Mouse (Mus musculus) CH12.LX (cell line): ENCODE results near the gene Stxbp3. TPM values are rescaled to one million over a fixed set of nuclear protein-coding genes. Genes with fewer than 3 reads are reported as not detected.

Source experiments
- DNase-seq: peaks from one replicate; pipeline ENCODE4 v3.0.0-alpha.2; 2013; ENCODE audit errors: extremely low read depth
- H3K27ac ChIP-seq: 2 replicates; pipeline ENCODE4 v1.5.1; 2012; ENCODE audit warnings: low read depth, mild to moderate bottlenecking, control low read depth, moderate library complexity; ENCODE audit not compliant: insufficient read depth
- H3K27me3 ChIP-seq: replicated peaks from 2 replicates; pipeline ENCODE3; 2012; ENCODE audit warnings: inconsistent platforms
- H3K36me3 ChIP-seq, 2 experiments: replicated peaks in 1 of 2; 2 replicates each; pipeline versions ENCODE3 to v1.6.1; 2012; ENCODE audit warnings: inconsistent platforms in 1 of 2, low read length in 1 of 2, mild to moderate bottlenecking in 1 of 2, mixed read lengths in 1 of 2, moderate library complexity in 1 of 2; ENCODE audit not compliant: control insufficient read depth in 1 of 2, insufficient read depth in 1 of 2
- H3K4me1 ChIP-seq, 2 experiments: 2 replicates each; pipeline ENCODE4 v1.6.1; 2012; ENCODE audit warnings: inconsistent platforms in 1 of 2, moderate library complexity in 1 of 2; ENCODE audit not compliant: insufficient read depth in 2 of 2, control insufficient read depth in 1 of 2
- H3K4me2 ChIP-seq: 2 replicates; pipeline ENCODE4 v1.6.1; 2012; ENCODE audit warnings: low read depth, mild to moderate bottlenecking, control low read depth; ENCODE audit not compliant: poor library complexity, insufficient read depth, severe bottlenecking
- H3K4me3 ChIP-seq, 3 experiments: fragments of 150-350 bp in 1 of 3; sonication (generic) in 1 of 3; replicated peaks in 1 of 3; 2 replicates each; pipeline versions ENCODE3 to v1.5.1; 2011 to 2012; ENCODE audit warnings: low read depth in 2 of 3, low read length in 2 of 3, mild to moderate bottlenecking in 2 of 3, moderate library complexity in 2 of 3, control low read depth in 1 of 3, improper control_type of control experiment in 1 of 3, inconsistent platforms in 1 of 3, mixed read lengths in 1 of 3; ENCODE audit not compliant: poor library complexity in 1 of 3
- H3K79me2 ChIP-seq: replicated peaks from 2 replicates; pipeline ENCODE4 v1.6.1; 2012; ENCODE audit warnings: mild to moderate bottlenecking, moderate library complexity; ENCODE audit not compliant: control insufficient read depth, poor library complexity, insufficient read depth, severe bottlenecking; ENCODE audit errors: extremely low read depth
- H3K9ac ChIP-seq: 2 replicates; pipeline ENCODE4 v1.6.1; 2012; ENCODE audit warnings: low read depth, mild to moderate bottlenecking, control low read depth, moderate library complexity; ENCODE audit not compliant: insufficient read depth
- H3K9me3 ChIP-seq: replicated peaks from 2 replicates; pipeline ENCODE3; 2012; ENCODE audit warnings: low read length, inconsistent platforms, mixed read lengths
- CHD1 ChIP-seq: IDR thresholded peaks from 2 replicates; pipeline ENCODE4 v1.6.1; 2012; ENCODE audit warnings: low read depth, low read length, improper control_type of control experiment, inconsistent platforms
- CTCF ChIP-seq, 2 experiments: IDR thresholded peaks in 1 of 2; conservative IDR thresholded peaks in 1 of 2; 2 replicates each; pipeline ENCODE4 v1.5.1; 2011 to 2012; ENCODE audit warnings: low read depth in 2 of 2, low read length in 2 of 2, improper control_type of control experiment in 1 of 2, inconsistent platforms in 1 of 2, mild to moderate bottlenecking in 1 of 2, moderate library complexity in 1 of 2
- E2F4 ChIP-seq: IDR thresholded peaks from 2 replicates; pipeline ENCODE4 v1.6.1; 2011; ENCODE audit warnings: low read depth, low read length, improper control_type of control experiment; ENCODE audit not compliant: insufficient replicate concordance
- GABPA ChIP-seq: IDR thresholded peaks from 2 replicates; pipeline ENCODE4 v1.6.1; 2012; ENCODE audit warnings: low read depth, low read length, improper control_type of control experiment, inconsistent platforms; ENCODE audit not compliant: insufficient replicate concordance
- HCFC1 ChIP-seq: IDR thresholded peaks from 2 replicates; pipeline ENCODE4 v1.6.1; 2012; ENCODE audit warnings: low read depth, mild to moderate bottlenecking, inconsistent platforms, low read length, improper control_type of control experiment
- MAFK ChIP-seq: IDR thresholded peaks from 2 replicates; pipeline ENCODE4 v1.6.1; 2011; ENCODE audit warnings: low read length, improper control_type of control experiment; ENCODE audit not compliant: insufficient replicate concordance
- MAX ChIP-seq: IDR thresholded peaks from 2 replicates; pipeline ENCODE4 v1.6.1; 2011; ENCODE audit warnings: low read length, improper control_type of control experiment
- MAZ ChIP-seq: IDR thresholded peaks from 2 replicates; pipeline ENCODE4 v1.6.1; 2012; ENCODE audit warnings: low read depth, mild to moderate bottlenecking, inconsistent platforms, low read length, improper control_type of control experiment, moderate library complexity
- MEF2A ChIP-seq: IDR thresholded peaks from 2 replicates; pipeline ENCODE4 v1.6.1; 2014; ENCODE audit warnings: low read depth, mild to moderate bottlenecking, inconsistent platforms, low read length, improper control_type of control experiment, borderline replicate concordance
- MXI1 ChIP-seq: IDR thresholded peaks from 2 replicates; pipeline ENCODE4 v1.6.1; 2011; ENCODE audit warnings: mild to moderate bottlenecking, low read depth, low read length, improper control_type of control experiment
- MYC ChIP-seq: IDR thresholded peaks from 2 replicates; pipeline ENCODE4 v1.6.1; 2011; ENCODE audit warnings: low read depth, mild to moderate bottlenecking, improper control_type of control experiment, low read length
- NRF1 ChIP-seq: IDR thresholded peaks from 2 replicates; pipeline ENCODE4 v1.6.1; 2014; ENCODE audit warnings: low read depth, mild to moderate bottlenecking, inconsistent platforms, low read length, improper control_type of control experiment, moderate library complexity
- PAX5 ChIP-seq: IDR thresholded peaks from 2 replicates; pipeline ENCODE4 v1.6.1; 2012; ENCODE audit warnings: low read length, inconsistent platforms, mixed read lengths
- POLR2A ChIP-seq: IDR thresholded peaks from 2 replicates; pipeline ENCODE4 v1.6.1; 2011; ENCODE audit warnings: low read depth, mild to moderate bottlenecking, improper control_type of control experiment, low read length
- POLR2AphosphoS2 ChIP-seq: IDR thresholded peaks from 2 replicates; pipeline ENCODE4 v1.6.1; 2011; ENCODE audit warnings: low read depth, low read length, improper control_type of control experiment
- SIN3A ChIP-seq: IDR thresholded peaks from 2 replicates; pipeline ENCODE4 v1.6.1; 2012; ENCODE audit warnings: low read length, improper control_type of control experiment, inconsistent platforms
- SMC3 ChIP-seq: IDR thresholded peaks from 2 replicates; pipeline ENCODE4 v1.6.1; 2011; ENCODE audit warnings: low read depth, low read length, improper control_type of control experiment
- TCF12 ChIP-seq: IDR thresholded peaks from 2 replicates; pipeline ENCODE4 v1.6.1; 2014; ENCODE audit warnings: low read depth, mild to moderate bottlenecking, inconsistent platforms, low read length, improper control_type of control experiment
- USF1 ChIP-seq: IDR thresholded peaks from 2 replicates; pipeline ENCODE4 v1.6.1; 2014; ENCODE audit warnings: low read depth, mild to moderate bottlenecking, inconsistent platforms, low read length, improper control_type of control experiment
- ZC3H11A ChIP-seq: IDR thresholded peaks from 2 replicates; pipeline ENCODE4 v1.6.1; 2012; ENCODE audit warnings: low read depth, mild to moderate bottlenecking, inconsistent platforms, low read length, improper control_type of control experiment
- ZMIZ1 ChIP-seq: IDR thresholded peaks from 2 replicates; pipeline ENCODE4 v1.6.1; 2012; ENCODE audit warnings: low read depth, mild to moderate bottlenecking, inconsistent platforms, low read length, improper control_type of control experiment
- dilution Hi-C: fragments of 300-500 bp; cut with MboI; formaldehyde crosslinking; loops from 2 replicates; pipeline ENCODE4 v1.14.3; 2020; ENCODE audit warnings: low sequenced_read_pairs; ENCODE audit not compliant: extremely low pct_unique_long_range_greater_than_20kb, extremely low pct_ligation_motif_present
- in situ Hi-C: fragments of 300-500 bp; cut with MboI; formaldehyde crosslinking; loops from 3 replicates; pipeline ENCODE4 v1.14.3; 2019; ENCODE audit warnings: low sequenced_read_pairs, low pct_ligation_motif_present, low pct_unique_long_range_greater_than_20kb, mixed read lengths
- polyA plus RNA-seq: library from polyadenylated mRNA; unstranded; fragments of >175 nt; gene quantifications from 2 replicates; pipeline ENCODE4 v1.2.1, GENCODE M21; 2012; ENCODE audit warnings: low read depth; ENCODE audit not compliant: insufficient read length
- total RNA-seq, 2 experiments: library from RNA; depleted of rRNA; stranded (reverse); fragments of 300-350 nt in 1 of 2; fragments of >200 nt in 1 of 2; gene quantifications; 2 replicates each; pipeline ENCODE4 v1.2.3; 2012 to 2014

The Stxbp3 gene
- total and polyA plus RNA-seq, 3 experiments: 12.1 to 21.5 (median 14.4) TPM

- H3K27me3 ChIP-seq: no peaks in the 10 kb centered on the region
- TF ChIP-seq MXI1 (no peak), ZMIZ1 (no peak), NRF1 (no peak), POLR2A (no peak), CTCF (conservative IDR thresholded peaks at IDR 0.05 in 1 of 2, IDR thresholded peaks at IDR 0.05 in 1 of 2; ENCODE audit: low read depth in 2 of 2, low read length in 2 of 2) (no peak), SIN3A (no peak), MYC (no peak), MEF2A (no peak), USF1 (no peak), HCFC1 (no peak), MAX (no peak), TCF12 (no peak), E2F4 (no peak), MAZ (no peak), POLR2AphosphoS2 (no peak)
- no peak for DNase-seq
- dilution Hi-C loops: no loop called here
- no peaks in the 10 kb centered on the region for H3K9me3 ChIP-seq
- no peak overlapping the region for H3K4me3 ChIP-seq
- H3K4me2 ChIP-seq: no peak overlapping the region
- no peak overlapping the region for H3K9ac ChIP-seq
- in situ Hi-C loops: loop anchor here (25.0 kb wide), 1 partner anchor 379 kb away; the partner anchor contains the start of gene Celsr2
- H3K27ac ChIP-seq: no peak overlapping the region
- H3K79me2 ChIP-seq: no peaks in the 10 kb centered on the region
- H3K36me3 ChIP-seq: peaks cover 11 to 24% of the 10 kb centered on the region in 2 experiments
- H3K4me1 ChIP-seq: peaks cover 8 to 22% of the 10 kb centered on the region in 2 experiments
These were observed 49.1 kb downstream of the Stxbp3 start for GRCm38 (mm10) chr3:108791054-108791706.

GRCm38 (mm10) chr3:108790499-108790898 lies 49.8 kb downstream of the Stxbp3 start:
- no peak overlapping the region for H3K4me3 ChIP-seq
- no peak for DNase-seq
- dilution Hi-C loops (no loop called here), in situ Hi-C loops (loop anchor here (25.0 kb wide), 1 partner anchor 378 kb away; the partner anchor contains the start of gene Celsr2)
- peaks cover 11 to 24% of the 10 kb centered on the region in 2 experiments for H3K36me3 ChIP-seq
- peaks cover 4% of the 10 kb centered on the region for H3K9me3 ChIP-seq
- no peaks in the 10 kb centered on the region for H3K27me3 ChIP-seq
- no peak overlapping the region for H3K27ac ChIP-seq
- no peaks in the 10 kb centered on the region for H3K79me2 ChIP-seq
- peaks cover 6 to 16% of the 10 kb centered on the region in 2 experiments for H3K4me1 ChIP-seq
- H3K4me2 ChIP-seq: no peak overlapping the region
- TF ChIP-seq MAFK (no peak), GABPA (no peak), MXI1 (no peak), CTCF (conservative IDR thresholded peaks at IDR 0.05 in 1 of 2, IDR thresholded peaks at IDR 0.05 in 1 of 2; ENCODE audit: low read depth in 2 of 2, low read length in 2 of 2) (no peak), MYC (no peak), PAX5 (no peak), ZC3H11A (no peak), E2F4 (no peak), CHD1 (no peak), SMC3 (no peak), POLR2AphosphoS2 (no peak)
- no peak overlapping the region for H3K9ac ChIP-seq
